Mouse (Mus musculus) lung, embryonic 14.5 days (tissue): ENCODE measurements around the gene Vps37b. TPM values are rescaled to one million over a fixed set of nuclear protein-coding genes. Genes with fewer than 3 reads are reported as not detected.
A peak's percentile ranks its signal among the peaks of the same experiment; 100 is the strongest.

Experiments used
- ATAC-seq: fragments of 200-750 bp; cut with Nextera tagmentation; 2 replicates; pipeline ENCODE4 v1.8.0; 2017; ENCODE audit warnings: mild to moderate bottlenecking, moderate TSS enrichment, moderate library complexity; ENCODE audit not compliant: insufficient read depth
- DNase-seq: peaks from one replicate; pipeline ENCODE4 v3.0.0-alpha.2; 2015
- H3K27ac ChIP-seq: fragments of 300-500 bp; sonication (generic); 2 replicates; pipeline ENCODE4 v1.5.1; 2014; ENCODE audit warnings: low read depth, mild to moderate bottlenecking, moderate library complexity
- H3K27me3 ChIP-seq: fragments of 300-500 bp; sonication (generic); 2 replicates; pipeline ENCODE4 v1.6.1; 2014; ENCODE audit warnings: low read length, control low read depth; ENCODE audit not compliant: insufficient read depth
- H3K36me3 ChIP-seq: fragments of 300-500 bp; sonication (generic); 2 replicates; pipeline ENCODE4 v1.6.1; 2014; ENCODE audit warnings: control low read depth; ENCODE audit not compliant: insufficient read depth
- H3K4me1 ChIP-seq: fragments of 300-500 bp; sonication (generic); 2 replicates; pipeline ENCODE4 v1.6.1; 2014; ENCODE audit warnings: antibody characterized with exemption, control low read depth; ENCODE audit not compliant: insufficient read depth
- H3K4me2 ChIP-seq: fragments of 300-500 bp; sonication (generic); 2 replicates; pipeline ENCODE4 v1.6.1; 2014; ENCODE audit warnings: mild to moderate bottlenecking
- H3K4me3 ChIP-seq: fragments of 300-500 bp; sonication (generic); 2 replicates; pipeline ENCODE4 v1.5.1; 2014; ENCODE audit warnings: low read depth, low read length
- H3K9ac ChIP-seq: fragments of 300-500 bp; sonication (generic); 2 replicates; pipeline ENCODE4 v1.6.1; 2014
- H3K9me3 ChIP-seq: fragments of 300-500 bp; sonication (generic); 2 replicates; pipeline ENCODE4 v1.6.1; 2016; ENCODE audit warnings: low read depth, low read length, control low read depth
- CTCF ChIP-seq: IDR thresholded peaks from 2 replicates; pipeline ENCODE4 v1.5.1; 2016; ENCODE audit warnings: antibody characterized with exemption, low read depth
- WGBS: fragments of 180-500 bp; shearing (Covaris S2); extraction: QIAGEN DNeasy Blood & Tissue Kit; methylation state at CpG from one replicate; pipeline ENCODE4 v1.1.7; 2014; 5-methylcytosine and 5-hydroxymethylcytosine counted together
- polyA plus RNA-seq: library from polyadenylated mRNA; unstranded; fragments of >200 nt; fragmentation: Nextera tagmentation; extraction: Ambion mirVana; gene quantifications from 2 replicates; pipeline ENCODE4 v1.2.1, GENCODE M21; 2014

Vps37b gene
- polyA plus RNA-seq, 1 experiment from 2014 or later: 39.3 TPM

DNA sequence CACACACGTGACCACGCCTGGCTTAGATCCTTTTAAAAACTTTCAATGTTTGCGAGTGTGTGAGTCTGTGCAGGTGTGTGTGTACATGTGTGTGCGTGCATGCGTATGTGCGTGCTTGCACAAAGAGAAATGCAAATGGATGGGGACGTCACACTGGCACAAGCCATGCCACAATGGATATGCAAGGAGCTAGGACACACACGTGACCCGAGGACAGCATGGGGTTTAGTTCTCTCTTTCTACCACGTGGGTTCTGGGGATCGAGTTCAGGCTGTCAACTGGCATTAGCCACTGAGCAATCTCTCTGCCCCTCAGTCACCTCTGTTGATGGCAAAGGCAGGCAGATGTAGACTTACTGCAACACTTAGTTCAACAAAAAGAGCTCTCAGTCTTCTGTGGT lies 10.4 kb downstream of the Vps37b start:
- TF ChIP-seq CTCF: no peak
- no peaks in the 10 kb centered on the region for H3K9me3 ChIP-seq
- H3K27me3 ChIP-seq: no peaks in the 10 kb centered on the region
- no peak overlapping the region for H3K4me2 ChIP-seq
- no peak overlapping the region for H3K4me3 ChIP-seq
- H3K27ac ChIP-seq: peak overlapping the region; percentile 42; the same call in 1 of the 2 replicates
- ATAC-seq (no peak), DNase-seq (no peak)
- WGBS: 81% methylated on average over 11 of the region's 11 CpGs
- H3K4me1 ChIP-seq: peaks cover 18% of the 10 kb centered on the region
- no peak overlapping the region for H3K9ac ChIP-seq
- peaks cover 18% of the 10 kb centered on the region; the same call in 1 of the 2 replicates for H3K36me3 ChIP-seq

DNA sequence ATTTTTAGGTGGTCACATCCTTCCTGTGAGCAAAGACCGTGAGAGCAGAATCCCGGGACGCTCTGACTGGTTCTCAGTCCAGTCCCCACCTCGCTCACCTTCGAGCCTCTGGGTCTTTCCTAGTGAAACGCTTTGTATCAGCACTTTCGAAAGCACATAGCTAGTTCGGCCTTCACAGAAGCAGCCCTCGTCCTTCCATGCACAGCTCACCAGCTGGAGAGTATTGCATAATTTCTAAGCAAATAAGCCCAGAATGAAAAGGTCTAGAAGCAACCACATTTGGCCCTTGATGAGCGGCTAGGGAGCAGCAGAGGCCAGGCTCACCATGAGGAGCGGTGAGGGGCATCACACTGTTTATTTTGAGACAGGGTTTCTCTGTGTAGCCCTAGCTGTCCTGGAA lies 10.9 kb downstream of the Vps37b start:
- 77% methylated on average over 11 of the region's 11 CpGs for WGBS
- DNase-seq (peak; percentile 59), ATAC-seq (no peak)
- Histone ChIP-seq H3K9me3 (no peaks in the 10 kb centered on the region), H3K27me3 (no peaks in the 10 kb centered on the region), H3K9ac (no peak overlapping the region), H3K4me1 (peaks cover 22% of the 10 kb centered on the region), H3K4me2 (no peak overlapping the region), H3K27ac (no peak overlapping the region), H3K36me3 (peaks cover 17% of the 10 kb centered on the region; the same call in 1 of the 2 replicates), H3K4me3 (no peak overlapping the region)
- no peak for TF ChIP-seq CTCF

- H3K4me2 ChIP-seq: peak overlapping the region; percentile 41
Observed at GRCm38 (mm10) chr5:124019348-124020216, 12.5 kb downstream of the Vps37b start.

DNA sequence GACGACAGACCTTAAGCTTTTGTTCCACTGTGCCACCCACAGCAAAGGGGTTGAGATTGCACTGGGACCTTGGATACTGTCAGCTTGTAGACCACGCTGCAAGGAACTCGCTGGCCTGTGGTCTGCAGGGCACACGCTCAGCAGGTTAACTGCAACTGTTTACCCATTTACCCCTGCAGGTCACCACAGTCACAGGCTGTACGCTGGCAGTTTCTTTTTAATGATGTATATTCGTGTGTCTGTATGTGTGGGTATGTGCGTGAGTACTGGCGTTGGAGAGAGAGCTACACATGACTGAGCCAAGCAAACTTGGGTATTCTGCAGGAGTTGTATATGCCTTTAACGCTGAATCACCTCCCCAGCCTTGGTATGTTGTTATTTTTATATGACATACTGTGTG lies 13.4 kb downstream of the Vps37b start:
- peaks cover 38% of the 10 kb centered on the region for H3K4me1 ChIP-seq

More at GRCm38 (mm10) chr5:124019348-124020216, 12.5 kb downstream of the Vps37b start:
- TF ChIP-seq CTCF: no peak
- Histone ChIP-seq H3K36me3 (0 out of 2 replicates have a peak, but pooled peaks cover 10% of the 10 kb centered on the region), H3K4me1 (peaks cover 31% of the 10 kb centered on the region), H3K27me3 (no peaks in the 10 kb centered on the region), H3K9ac (no peak overlapping the region; the same call in 1 of the 2 replicates), H3K27ac (peak overlapping the region; percentile 86), H3K4me3 (no peak overlapping the region), H3K9me3 (no peaks in the 10 kb centered on the region)
- WGBS: 34% methylated on average over 12 of the region's 12 CpGs
- DNase-seq (peak; percentile 91), ATAC-seq (peak; percentile 71)

GRCm38 (mm10) chr5:124017941-124018340 lies 14.1 kb downstream of the Vps37b start:
- WGBS: 73% methylated on average over 9 of the region's 9 CpGs
- H3K9ac ChIP-seq: no peak overlapping the region
- TF ChIP-seq CTCF: no peak
- no peak overlapping the region for H3K4me3 ChIP-seq
- no peaks in the 10 kb centered on the region for H3K9me3 ChIP-seq
- no peak overlapping the region for H3K27ac ChIP-seq
- H3K4me2 ChIP-seq: no peak overlapping the region
- H3K36me3 ChIP-seq: 0 out of 2 replicates have a peak, but pooled peaks cover 10% of the 10 kb centered on the region
- H3K27me3 ChIP-seq: no peaks in the 10 kb centered on the region
- H3K4me1 ChIP-seq: peaks cover 44% of the 10 kb centered on the region
- DNase-seq (no peak), ATAC-seq (no peak)

More for the DNA sequence above, 13.4 kb downstream of the Vps37b start:
- WGBS: 71% methylated on average over 9 of the region's 9 CpGs
- H3K9me3 ChIP-seq: no peaks in the 10 kb centered on the region
- ATAC-seq (no peak), DNase-seq (no peak)
- 0 out of 2 replicates have a peak, but pooled peaks cover 10% of the 10 kb centered on the region for H3K36me3 ChIP-seq
- H3K27ac ChIP-seq: peak overlapping the region; percentile 86; the same call in 1 of the 2 replicates
- H3K4me3 ChIP-seq: no peak overlapping the region
- no peak for TF ChIP-seq CTCF
- H3K4me2 ChIP-seq: peak overlapping the region; percentile 41; the same call in 1 of the 2 replicates
- H3K27me3 ChIP-seq: no peaks in the 10 kb centered on the region
- H3K9ac ChIP-seq: no peak overlapping the region

DNA sequence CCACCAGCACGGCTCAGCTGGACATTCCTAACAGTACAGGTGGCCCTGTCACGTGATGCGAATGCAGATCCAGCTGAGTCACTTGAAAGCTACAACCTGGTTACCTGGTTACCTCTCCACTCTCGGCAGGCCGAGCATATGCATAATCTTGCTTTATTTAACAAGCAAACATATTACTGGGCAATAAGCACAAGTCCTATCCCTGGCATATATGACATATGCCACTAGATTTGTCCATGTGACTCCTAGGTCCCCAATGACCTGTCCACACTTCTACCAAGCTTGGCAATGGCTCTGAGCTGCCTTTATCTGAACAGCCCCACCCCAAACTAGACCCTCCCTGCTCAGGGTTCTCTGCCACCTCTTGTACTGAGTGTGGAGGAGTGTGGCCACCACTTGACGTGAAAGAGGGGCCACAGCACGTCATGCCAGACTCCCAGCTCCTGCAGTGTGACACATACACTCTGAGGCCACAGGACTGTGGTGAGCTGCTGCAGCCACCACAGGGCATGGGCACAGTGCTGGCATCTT lies 15.7 kb downstream of the Vps37b start:
- 76% methylated on average over 7 of the region's 7 CpGs for WGBS
- Histone ChIP-seq H3K36me3 (0 out of 2 replicates have a peak, but pooled peaks cover 3% of the 10 kb centered on the region), H3K4me1 (peaks cover 59% of the 10 kb centered on the region), H3K4me3 (no peak overlapping the region), H3K9me3 (no peaks in the 10 kb centered on the region), H3K9ac (no peak overlapping the region), H3K27ac (no peak overlapping the region), H3K4me2 (no peak overlapping the region), H3K27me3 (no peaks in the 10 kb centered on the region)
- no peak for TF ChIP-seq CTCF
- ATAC-seq (no peak), DNase-seq (no peak)

- Histone ChIP-seq H3K4me2 (no peak overlapping the region), H3K4me3 (no peak overlapping the region), H3K4me1 (peaks cover 63% of the 10 kb centered on the region), H3K27ac (no peak overlapping the region), H3K36me3 (0 out of 2 replicates have a peak, but pooled peaks cover 3% of the 10 kb centered on the region), H3K9me3 (no peaks in the 10 kb centered on the region), H3K9ac (no peak overlapping the region), H3K27me3 (no peaks in the 10 kb centered on the region)
- DNase-seq (no peak), ATAC-seq (no peak)
- WGBS: 83% methylated on average over 2 of the region's 2 CpGs
- no peak for TF ChIP-seq CTCF
Observed at GRCm38 (mm10) chr5:124015727-124016126, 16.3 kb downstream of the Vps37b start.
